Mouse (Mus musculus): Measurements from ENCODE around the gene Mepce. TPM values are rescaled to one million over a fixed set of nuclear protein-coding genes. Genes with fewer than 3 reads are reported as not detected.

Mepce gene
- polyA plus RNA-seq, 1 experiment = 42.9 TPM

- Histone ChIP-seq H3K4me1 (ENCODE audit: control insufficient read depth, insufficient read depth, low read length) (no peaks in the 10 kb centered on the region), H3K36me3 (ENCODE audit: control insufficient read depth, insufficient read depth, low read length) (no peaks in the 10 kb centered on the region), H3K27ac (ENCODE audit: insufficient read depth, low read depth, low read length) (no peak overlapping the region), H3K4me3 (ENCODE audit: insufficient read depth, low read depth, low read length) (no peak overlapping the region), H3K27me3 (replicated peaks; ENCODE audit: control insufficient read depth, insufficient read depth, low read length) (no peaks in the 10 kb centered on the region)
- WGBS = 84% methylated on average over 4 of the region's 4 CpGs
- DNase-seq = no peak
- TF ChIP-seq CTCF (conservative IDR thresholded peaks at IDR 0.05; ENCODE audit: insufficient read depth, insufficient read length, low read depth, low read length) = no peak
- no peak for TF ChIP-seq POLR2A (IDR thresholded peaks at IDR 0.05; ENCODE audit: low read depth, low read length)
Observed at GRCm38 (mm10) chr5:137822126-137822525, 34.7 kb upstream of the Mepce start.

- H3K27ac ChIP-seq (ENCODE audit: insufficient read depth, low read depth, low read length) = no peak overlapping the region
- DNase-seq = no peak
- H3K4me1 ChIP-seq (ENCODE audit: control insufficient read depth, insufficient read depth, low read length) = no peaks in the 10 kb centered on the region
- WGBS = 60% methylated on average over 4 of the region's 4 CpGs
- no peak overlapping the region for H3K4me3 ChIP-seq (ENCODE audit: insufficient read depth, low read depth, low read length)
- no peak for TF ChIP-seq CTCF (conservative IDR thresholded peaks at IDR 0.05; ENCODE audit: insufficient read depth, insufficient read length, low read depth, low read length)
- TF ChIP-seq POLR2A (IDR thresholded peaks at IDR 0.05; ENCODE audit: low read depth, low read length) = no peak
- no peaks in the 10 kb centered on the region for H3K27me3 ChIP-seq (replicated peaks; ENCODE audit: control insufficient read depth, insufficient read depth, low read length)
- H3K36me3 ChIP-seq (ENCODE audit: control insufficient read depth, insufficient read depth, low read length) = no peaks in the 10 kb centered on the region
Observed at GRCm38 (mm10) chr5:137817466-137818222, 30.2 kb upstream of the Mepce start.

GRCm38 (mm10) chr5:137808316-137808715, 20.9 kb upstream of the Mepce start:
- no peaks in the 10 kb centered on the region for H3K36me3 ChIP-seq (ENCODE audit: control insufficient read depth, insufficient read depth, low read length)
- no peaks in the 10 kb centered on the region for H3K4me1 ChIP-seq (ENCODE audit: control insufficient read depth, insufficient read depth, low read length)
- WGBS = 90% methylated on average over 5 of the region's 5 CpGs
- no peak overlapping the region for H3K27ac ChIP-seq (ENCODE audit: insufficient read depth, low read depth, low read length)
- DNase-seq = no peak
- TF ChIP-seq POLR2A (IDR thresholded peaks at IDR 0.05; ENCODE audit: low read depth, low read length) = no peak
- TF ChIP-seq CTCF (conservative IDR thresholded peaks at IDR 0.05; ENCODE audit: insufficient read depth, insufficient read length, low read depth, low read length) = no peak
- no peaks in the 10 kb centered on the region; the same call in 1 of the 2 replicates for H3K27me3 ChIP-seq (replicated peaks; ENCODE audit: control insufficient read depth, insufficient read depth, low read length)
- H3K4me3 ChIP-seq (ENCODE audit: insufficient read depth, low read depth, low read length) = no peak overlapping the region

DNA sequence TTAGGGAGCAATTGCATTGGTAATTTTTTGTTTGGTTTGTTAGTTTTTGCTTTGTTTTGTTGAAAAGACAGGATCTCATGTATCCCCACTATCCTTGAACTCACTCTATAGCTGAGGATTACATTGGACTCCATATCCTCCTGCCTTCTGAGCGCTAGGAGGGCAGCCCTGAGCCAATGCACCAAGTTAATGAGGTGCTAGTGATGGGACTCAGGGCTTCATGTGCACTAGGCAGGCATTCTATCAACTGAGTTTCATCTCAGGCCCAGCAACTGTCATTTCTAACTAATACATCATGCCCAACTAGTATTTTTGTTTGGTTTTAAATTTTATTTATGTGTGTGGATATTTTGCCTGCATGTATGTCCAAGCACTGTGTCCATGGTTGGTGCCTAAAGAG, 18.7 kb upstream of the Mepce start:
- TF ChIP-seq POLR2A (IDR thresholded peaks at IDR 0.05; ENCODE audit: low read depth, low read length) = no peak
- no peak for TF ChIP-seq CTCF (conservative IDR thresholded peaks at IDR 0.05; ENCODE audit: insufficient read depth, insufficient read length, low read depth, low read length)
- no peak overlapping the region for H3K4me3 ChIP-seq (ENCODE audit: insufficient read depth, low read depth, low read length)
- WGBS = 92% methylated on average over 1 of the region's 1 CpGs
- H3K4me1 ChIP-seq (ENCODE audit: control insufficient read depth, insufficient read depth, low read length) = no peaks in the 10 kb centered on the region
- no peak for DNase-seq
- no peaks in the 10 kb centered on the region; the same call in 1 of the 2 replicates for H3K27me3 ChIP-seq (replicated peaks; ENCODE audit: control insufficient read depth, insufficient read depth, low read length)
- H3K36me3 ChIP-seq (ENCODE audit: control insufficient read depth, insufficient read depth, low read length) = no peaks in the 10 kb centered on the region
- no peak overlapping the region for H3K27ac ChIP-seq (ENCODE audit: insufficient read depth, low read depth, low read length)

GRCm38 (mm10) chr5:137800917-137801316, 13.5 kb upstream of the Mepce start:
- Histone ChIP-seq H3K4me1 (ENCODE audit: control insufficient read depth, insufficient read depth, low read length) (no peaks in the 10 kb centered on the region), H3K27me3 (replicated peaks; ENCODE audit: control insufficient read depth, insufficient read depth, low read length) (no peaks in the 10 kb centered on the region; the same call in 1 of the 2 replicates), H3K36me3 (ENCODE audit: control insufficient read depth, insufficient read depth, low read length) (no peaks in the 10 kb centered on the region), H3K4me3 (ENCODE audit: insufficient read depth, low read depth, low read length) (no peak overlapping the region), H3K27ac (ENCODE audit: insufficient read depth, low read depth, low read length) (no peak overlapping the region)
- TF ChIP-seq POLR2A (IDR thresholded peaks at IDR 0.05; ENCODE audit: low read depth, low read length) (no peak), CTCF (conservative IDR thresholded peaks at IDR 0.05; ENCODE audit: insufficient read depth, insufficient read length, low read depth, low read length) (no peak)
- WGBS = 86% methylated on average over 3 of the region's 3 CpGs
- DNase-seq = no peak

- no peaks in the 10 kb centered on the region for H3K27me3 ChIP-seq (replicated peaks; ENCODE audit: control insufficient read depth, insufficient read depth, low read length)
- DNase-seq = no peak
- H3K27ac ChIP-seq (ENCODE audit: insufficient read depth, low read depth, low read length) = no peak overlapping the region
- no peak overlapping the region for H3K4me3 ChIP-seq (ENCODE audit: insufficient read depth, low read depth, low read length)
- TF ChIP-seq POLR2A (IDR thresholded peaks at IDR 0.05; ENCODE audit: low read depth, low read length) = no peak
- no peak for TF ChIP-seq CTCF (conservative IDR thresholded peaks at IDR 0.05; ENCODE audit: insufficient read depth, insufficient read length, low read depth, low read length)
- no peaks in the 10 kb centered on the region for H3K36me3 ChIP-seq (ENCODE audit: control insufficient read depth, insufficient read depth, low read length)
- 74% methylated on average over 3 of the region's 3 CpGs for WGBS
- no peaks in the 10 kb centered on the region for H3K4me1 ChIP-seq (ENCODE audit: control insufficient read depth, insufficient read depth, low read length)
Observed at GRCm38 (mm10) chr5:137796606-137797005, 9.2 kb upstream of the Mepce start.

DNA sequence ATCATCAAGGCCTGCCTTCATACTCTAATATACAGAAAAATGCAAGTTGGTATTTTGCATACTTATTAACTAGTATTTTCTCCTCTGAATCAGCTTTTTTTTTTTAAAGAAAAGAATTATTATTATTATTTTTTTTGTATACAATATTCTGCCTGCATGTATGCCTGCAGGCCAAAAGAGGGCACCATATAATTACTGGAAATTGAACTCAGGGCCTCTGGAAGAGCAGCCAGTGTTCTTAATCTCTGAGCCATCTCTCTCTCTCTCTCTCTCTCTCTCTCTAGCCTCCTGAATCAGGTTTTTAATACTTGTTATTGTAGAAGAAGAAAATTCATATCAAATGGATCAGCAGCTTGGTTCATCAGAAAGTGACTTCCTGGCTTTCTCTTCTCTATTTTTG, 4.1 kb upstream of the Mepce start:
- DNase-seq = no peak
- Histone ChIP-seq H3K27ac (ENCODE audit: insufficient read depth, low read depth, low read length) (no peak overlapping the region), H3K36me3 (ENCODE audit: control insufficient read depth, insufficient read depth, low read length) (no peaks in the 10 kb centered on the region), H3K27me3 (replicated peaks; ENCODE audit: control insufficient read depth, insufficient read depth, low read length) (no peaks in the 10 kb centered on the region), H3K4me3 (ENCODE audit: insufficient read depth, low read depth, low read length) (no peak overlapping the region), H3K4me1 (ENCODE audit: control insufficient read depth, insufficient read depth, low read length) (no peaks in the 10 kb centered on the region)
- TF ChIP-seq CTCF (conservative IDR thresholded peaks at IDR 0.05; ENCODE audit: insufficient read depth, insufficient read length, low read depth, low read length) (no peak), POLR2A (IDR thresholded peaks at IDR 0.05; ENCODE audit: low read depth, low read length) (no peak)
